Mouse (Mus musculus): ENCODE measurements around the gene Cacna1e. TPM values are rescaled to one million over a fixed set of nuclear protein-coding genes. Genes with fewer than 3 reads are reported as not detected.

The Cacna1e gene
- total and polyA plus RNA-seq, 2 experiments from 2014 or later = 8.0 to 58.2 TPM

DNA sequence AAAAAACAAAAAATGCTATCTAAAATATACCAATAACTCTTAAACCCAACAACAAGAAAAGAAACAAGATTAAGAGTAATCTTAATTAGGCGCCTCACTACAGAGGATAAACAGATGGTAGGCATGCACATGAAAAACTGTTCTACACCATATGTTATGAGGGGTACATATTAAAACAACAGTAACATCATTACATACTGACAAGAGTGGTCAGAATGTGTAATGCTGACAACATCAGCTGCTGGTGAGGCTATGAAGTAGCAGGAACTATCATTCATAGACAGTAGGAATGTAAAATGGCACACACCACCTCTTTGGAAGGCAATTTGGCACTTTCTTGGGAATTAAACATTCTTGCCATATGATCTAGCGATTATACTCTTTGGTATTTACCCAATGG lies 363.6 kb downstream of the Cacna1e start:
- TF ChIP-seq CTCF (IDR thresholded peaks at IDR 0.05; ENCODE audit: low read depth) = no peak
- Histone ChIP-seq H3K36me3 (ENCODE audit: insufficient read depth, low read length) (no peaks in the 10 kb centered on the region), H3K4me1 (ENCODE audit: insufficient read depth, low read length) (no peaks in the 10 kb centered on the region), H3K9ac (replicated peaks; ENCODE audit: low read length) (no peak overlapping the region), H3K4me2 (ENCODE audit: low read depth, low read length) (no peak overlapping the region), H3K27me3 (ENCODE audit: insufficient read depth, low read length) (no peaks in the 10 kb centered on the region), H3K9me3 (ENCODE audit: low read length) (no peaks in the 10 kb centered on the region), H3K27ac (no peak overlapping the region), H3K4me3 (ENCODE audit: low read length) (no peak overlapping the region)
- 92% methylated on average over 2 of the region's 2 CpGs for WGBS
- DNase-seq (ENCODE audit: low spot score) (no peak), ATAC-seq (no peak)

GRCm38 (mm10) chr1:154515350-154515749 lies 369.0 kb downstream of the Cacna1e start:
- Histone ChIP-seq H3K9ac (replicated peaks; ENCODE audit: low read length) (no peak overlapping the region), H3K4me3 (ENCODE audit: low read length) (no peak overlapping the region), H3K27me3 (ENCODE audit: insufficient read depth, low read length) (no peaks in the 10 kb centered on the region), H3K27ac (no peak overlapping the region), H3K4me2 (ENCODE audit: low read depth, low read length) (no peak overlapping the region), H3K9me3 (ENCODE audit: low read length) (no peaks in the 10 kb centered on the region), H3K4me1 (ENCODE audit: insufficient read depth, low read length) (no peaks in the 10 kb centered on the region), H3K36me3 (ENCODE audit: insufficient read depth, low read length) (no peaks in the 10 kb centered on the region)
- 96% methylated on average over 2 of the region's 2 CpGs for WGBS
- DNase-seq (ENCODE audit: low spot score) = no peak
- no peak for TF ChIP-seq CTCF (IDR thresholded peaks at IDR 0.05; ENCODE audit: low read depth)
- no peak for ATAC-seq

- Histone ChIP-seq H3K9me3 (ENCODE audit: low read length) (no peaks in the 10 kb centered on the region), H3K36me3 (ENCODE audit: insufficient read depth, low read length) (no peaks in the 10 kb centered on the region), H3K9ac (replicated peaks; ENCODE audit: low read length) (no peak overlapping the region), H3K27me3 (ENCODE audit: insufficient read depth, low read length) (no peaks in the 10 kb centered on the region), H3K27ac (no peak overlapping the region), H3K4me3 (ENCODE audit: low read length) (no peak overlapping the region), H3K4me2 (ENCODE audit: low read depth, low read length) (no peak overlapping the region), H3K4me1 (ENCODE audit: insufficient read depth, low read length) (no peaks in the 10 kb centered on the region)
- TF ChIP-seq CTCF (IDR thresholded peaks at IDR 0.05; ENCODE audit: low read depth) = no peak
- no peak for ATAC-seq
- DNase-seq (ENCODE audit: low spot score) = no peak
Measured at GRCm38 (mm10) chr1:154511736-154512135, 372.6 kb downstream of the Cacna1e start.

DNA sequence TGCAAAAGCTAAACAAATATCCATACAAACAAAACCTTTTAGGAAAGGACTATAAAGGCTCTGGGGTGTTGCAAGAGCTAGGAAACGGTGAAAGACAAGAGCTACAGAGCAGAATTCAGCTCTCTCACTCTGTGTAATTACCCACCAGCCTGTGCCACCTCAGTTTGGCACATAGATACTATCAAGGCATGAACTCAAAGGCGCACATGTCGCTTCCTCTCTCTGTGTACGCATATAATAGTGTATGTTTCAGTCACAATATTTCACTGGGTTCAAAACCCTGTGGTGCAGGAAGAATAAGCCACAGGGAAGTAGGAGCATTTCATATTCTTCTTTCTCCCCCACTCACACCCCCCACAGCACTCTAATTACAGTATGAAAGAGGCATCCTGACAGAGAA lies 380.3 kb downstream of the Cacna1e start:
- TF ChIP-seq CTCF (IDR thresholded peaks at IDR 0.05; ENCODE audit: low read depth) = no peak
- Histone ChIP-seq H3K4me1 (ENCODE audit: insufficient read depth, low read length) (peaks cover 7% of the 10 kb centered on the region; the same call in 1 of the 2 replicates), H3K27ac (no peak overlapping the region), H3K27me3 (ENCODE audit: insufficient read depth, low read length) (no peaks in the 10 kb centered on the region), H3K9me3 (ENCODE audit: low read length) (no peaks in the 10 kb centered on the region), H3K9ac (replicated peaks; ENCODE audit: low read length) (no peak overlapping the region), H3K4me2 (ENCODE audit: low read depth, low read length) (no peak overlapping the region), H3K36me3 (ENCODE audit: insufficient read depth, low read length) (no peaks in the 10 kb centered on the region), H3K4me3 (ENCODE audit: low read length) (no peak overlapping the region)
- ATAC-seq (no peak), DNase-seq (ENCODE audit: low spot score) (no peak)
- 37% methylated on average over 4 of the region's 4 CpGs for WGBS

GRCm38 (mm10) chr1:154500869-154501268 lies 383.4 kb downstream of the Cacna1e start:
- ATAC-seq (peak; percentile 24; the same call in 1 of the 2 replicates), DNase-seq (ENCODE audit: low spot score) (no peak)
- 53% methylated on average over 5 of the region's 5 CpGs for WGBS
- H3K4me3 ChIP-seq (ENCODE audit: low read length) = no peak overlapping the region
- H3K4me1 ChIP-seq (ENCODE audit: insufficient read depth, low read length) = peaks cover 7% of the 10 kb centered on the region; the same call in 1 of the 2 replicates
- TF ChIP-seq CTCF (IDR thresholded peaks at IDR 0.05; ENCODE audit: low read depth) = no peak
- no peak overlapping the region for H3K9ac ChIP-seq (replicated peaks; ENCODE audit: low read length)
- no peak overlapping the region for H3K4me2 ChIP-seq (ENCODE audit: low read depth, low read length)
- H3K27me3 ChIP-seq (ENCODE audit: insufficient read depth, low read length) = no peaks in the 10 kb centered on the region
- no peaks in the 10 kb centered on the region for H3K9me3 ChIP-seq (ENCODE audit: low read length)
- H3K27ac ChIP-seq = peak overlapping the region; percentile 65; the same call in 1 of the 2 replicates
- H3K36me3 ChIP-seq (ENCODE audit: insufficient read depth, low read length) = no peaks in the 10 kb centered on the region

GRCm38 (mm10) chr1:154500187-154500866 lies 384.0 kb downstream of the Cacna1e start:
- peak; percentile 78 for DNase-seq (ENCODE audit: low spot score)
- no peaks in the 10 kb centered on the region for H3K9me3 ChIP-seq (ENCODE audit: low read length)
- H3K4me3 ChIP-seq (ENCODE audit: low read length) = no peak overlapping the region
- no peak for TF ChIP-seq CTCF (IDR thresholded peaks at IDR 0.05; ENCODE audit: low read depth)
- ATAC-seq = peak; percentile 95
- no peak overlapping the region for H3K9ac ChIP-seq (replicated peaks; ENCODE audit: low read length)
- H3K4me2 ChIP-seq (ENCODE audit: low read depth, low read length) = no peak overlapping the region
- H3K27me3 ChIP-seq (ENCODE audit: insufficient read depth, low read length) = no peaks in the 10 kb centered on the region
- H3K27ac ChIP-seq = peak overlapping the region; percentile 65; the same call in 1 of the 2 replicates
- H3K4me1 ChIP-seq (ENCODE audit: insufficient read depth, low read length) = peaks cover 7% of the 10 kb centered on the region; the same call in 1 of the 2 replicates
- WGBS = 14% methylated on average over 3 of the region's 3 CpGs
- no peaks in the 10 kb centered on the region for H3K36me3 ChIP-seq (ENCODE audit: insufficient read depth, low read length)

- no peak overlapping the region for H3K27ac ChIP-seq
- H3K36me3 ChIP-seq (ENCODE audit: insufficient read depth, low read length) = no peaks in the 10 kb centered on the region
- H3K9me3 ChIP-seq (ENCODE audit: low read length) = no peaks in the 10 kb centered on the region
- no peak overlapping the region for H3K4me3 ChIP-seq (ENCODE audit: low read length)
- DNase-seq (ENCODE audit: low spot score) (no peak), ATAC-seq (no peak)
- TF ChIP-seq CTCF (IDR thresholded peaks at IDR 0.05; ENCODE audit: low read depth) = no peak
- no peaks in the 10 kb centered on the region for H3K27me3 ChIP-seq (ENCODE audit: insufficient read depth, low read length)
- WGBS = 75% methylated on average over 4 of the region's 4 CpGs
- H3K4me2 ChIP-seq (ENCODE audit: low read depth, low read length) = no peak overlapping the region
- no peak overlapping the region for H3K9ac ChIP-seq (replicated peaks; ENCODE audit: low read length)
- peaks cover 7% of the 10 kb centered on the region; the same call in 1 of the 2 replicates for H3K4me1 ChIP-seq (ENCODE audit: insufficient read depth, low read length)
Measured at GRCm38 (mm10) chr1:154498821-154499220, 385.5 kb downstream of the Cacna1e start.

All from hindbrain, postnatal 0 days (tissue).